Mouse (Mus musculus): ENCODE measurements around the gene Abcc2. TPM values are rescaled to one million over a fixed set of nuclear protein-coding genes. Genes with fewer than 3 reads are reported as not detected.

Gene Abcc2
- 0.08 and 0.33 TPM in 2 replicates for polyA plus RNA-seq (2016; fragmentation: Nextera tagmentation; extraction: Ambion mirVana)

- Histone ChIP-seq H3K27ac (no peak within 1 kb of the TSS), H3K4me2 (replicated peaks) (no peak within 1 kb of the TSS), H3K4me3 (no peak within 1 kb of the TSS), H3K27me3 (no peaks in the 10 kb centered on the region), H3K4me1 (no peaks in the 10 kb centered on the region), H3K36me3 (no peaks in the 10 kb centered on the region), H3K9me3 (no peaks in the 10 kb centered on the region), H3K9ac (no peak within 1 kb of the TSS)
- 77% methylated on average over 3 of the region's 3 CpGs for WGBS
- no peak for ATAC-seq (ENCODE audit: insufficient number of reproducible peaks, insufficient read depth, low FRiP score, low TSS enrichment)
These were observed at the start of gene Abcc2 for GRCm38 (mm10) chr19:43781980-43782379. TSS of gene Abcc2 (plus strand) at chr19:43782192.

DNA sequence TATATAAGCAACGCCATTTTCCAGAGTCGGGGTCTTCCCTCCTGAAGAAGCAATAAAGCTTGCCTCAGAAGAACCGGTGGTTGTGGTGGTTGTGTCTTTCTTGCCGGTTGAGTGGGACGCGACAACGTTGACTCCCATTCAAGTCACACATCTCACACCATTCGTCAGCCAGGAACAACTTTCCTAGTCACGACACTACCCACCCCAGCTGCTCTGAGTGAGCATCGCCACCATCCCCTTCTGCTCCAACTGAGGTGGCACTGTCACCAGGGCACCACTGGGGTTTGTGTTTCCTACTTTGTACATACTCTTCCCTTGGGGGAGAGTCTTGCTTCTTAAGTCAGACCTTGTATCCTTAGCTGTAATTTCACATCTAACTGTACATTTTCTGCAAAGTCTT lies 43.6 kb upstream of the Abcc2 start:
- 97% methylated on average over 10 of the region's 10 CpGs for WGBS
- peaks cover 77% of the 10 kb centered on the region for H3K36me3 ChIP-seq

DNA sequence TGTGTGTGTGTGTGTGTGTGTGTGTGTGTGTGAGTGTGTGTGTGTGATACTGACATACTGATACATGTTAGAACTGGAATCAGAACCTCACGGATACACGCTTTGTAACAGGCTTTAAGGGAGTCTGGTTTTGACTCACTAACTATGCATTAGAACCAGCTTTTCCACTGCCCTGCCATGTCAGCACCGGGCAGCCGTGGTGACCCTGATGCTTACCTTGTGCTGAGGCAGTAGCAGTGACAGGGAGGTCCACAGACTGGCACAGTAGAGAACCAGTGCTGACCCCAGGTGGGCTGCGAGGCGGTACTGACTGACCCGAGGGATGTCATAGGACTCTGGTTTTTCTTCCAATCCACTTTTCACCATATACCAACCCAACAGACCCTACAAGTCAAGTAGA lies 38.6 kb upstream of the Abcc2 start:
- ATAC-seq (ENCODE audit: insufficient number of reproducible peaks, insufficient read depth, low FRiP score, low TSS enrichment): no peak
- Histone ChIP-seq H3K27ac (no peak overlapping the region), H3K36me3 (peaks cover 70% of the 10 kb centered on the region), H3K9me3 (no peaks in the 10 kb centered on the region), H3K4me1 (no peaks in the 10 kb centered on the region), H3K9ac (no peak overlapping the region), H3K4me2 (replicated peaks) (no peak overlapping the region), H3K4me3 (no peak overlapping the region), H3K27me3 (no peaks in the 10 kb centered on the region)
- 95% methylated on average over 7 of the region's 7 CpGs for WGBS

More for the DNA sequence above, 43.6 kb upstream of the Abcc2 start:
- Histone ChIP-seq H3K9ac (no peak overlapping the region), H3K9me3 (no peaks in the 10 kb centered on the region), H3K4me2 (replicated peaks) (no peak overlapping the region), H3K27ac (no peak overlapping the region), H3K4me3 (no peak overlapping the region), H3K4me1 (no peaks in the 10 kb centered on the region), H3K27me3 (no peaks in the 10 kb centered on the region)
- no peak for ATAC-seq (ENCODE audit: insufficient number of reproducible peaks, insufficient read depth, low FRiP score, low TSS enrichment)

- peaks cover 65% of the 10 kb centered on the region for H3K36me3 ChIP-seq
- no peak overlapping the region for H3K4me2 ChIP-seq (replicated peaks)
- WGBS: 88% methylated on average over 3 of the region's 3 CpGs
- no peak overlapping the region for H3K9ac ChIP-seq
- ATAC-seq (ENCODE audit: insufficient number of reproducible peaks, insufficient read depth, low FRiP score, low TSS enrichment): no peak
- H3K4me1 ChIP-seq: no peaks in the 10 kb centered on the region
- H3K9me3 ChIP-seq: no peaks in the 10 kb centered on the region
- no peak overlapping the region for H3K27ac ChIP-seq
- H3K27me3 ChIP-seq: no peaks in the 10 kb centered on the region
- H3K4me3 ChIP-seq: no peak overlapping the region
These were observed 36.3 kb upstream of the Abcc2 start for GRCm38 (mm10) chr19:43745740-43746139.

GRCm38 (mm10) chr19:43747877-43748276 lies 34.1 kb upstream of the Abcc2 start:
- no peak for ATAC-seq (ENCODE audit: insufficient number of reproducible peaks, insufficient read depth, low FRiP score, low TSS enrichment)
- no peak overlapping the region for H3K4me3 ChIP-seq
- no peak overlapping the region for H3K27ac ChIP-seq
- H3K36me3 ChIP-seq: peaks cover 51% of the 10 kb centered on the region
- H3K9ac ChIP-seq: no peak overlapping the region
- H3K9me3 ChIP-seq: no peaks in the 10 kb centered on the region
- no peak overlapping the region for H3K4me2 ChIP-seq (replicated peaks)
- H3K27me3 ChIP-seq: no peaks in the 10 kb centered on the region
- WGBS: 91% methylated on average over 4 of the region's 4 CpGs
- no peaks in the 10 kb centered on the region for H3K4me1 ChIP-seq

DNA sequence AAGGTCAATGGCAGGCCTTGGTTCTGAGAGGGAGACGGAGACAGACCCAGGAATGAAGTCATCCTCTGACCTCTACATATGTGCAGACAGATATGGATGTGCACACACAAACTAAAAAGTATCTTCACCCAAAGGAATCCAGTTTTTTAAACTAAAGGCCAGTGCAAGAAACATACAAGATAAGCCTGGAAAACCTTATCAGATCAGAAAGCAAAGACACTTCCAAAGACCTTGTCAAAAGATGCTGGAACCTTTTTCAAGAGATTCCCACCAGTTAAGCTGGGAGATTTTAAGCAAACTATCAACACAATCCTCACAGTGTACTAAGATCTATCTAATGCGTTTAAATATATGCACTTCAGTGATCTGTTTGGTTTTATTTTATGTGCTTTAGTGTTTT lies 32.0 kb upstream of the Abcc2 start:
- Histone ChIP-seq H3K36me3 (peaks cover 43% of the 10 kb centered on the region), H3K4me3 (no peak overlapping the region), H3K9me3 (no peaks in the 10 kb centered on the region), H3K4me1 (no peaks in the 10 kb centered on the region), H3K9ac (no peak overlapping the region), H3K4me2 (replicated peaks) (no peak overlapping the region), H3K27ac (no peak overlapping the region), H3K27me3 (no peaks in the 10 kb centered on the region)
- no peak for ATAC-seq (ENCODE audit: insufficient number of reproducible peaks, insufficient read depth, low FRiP score, low TSS enrichment)
- WGBS: 94% methylated on average over 2 of the region's 2 CpGs

- H3K9me3 ChIP-seq: no peaks in the 10 kb centered on the region
- peaks cover 23% of the 10 kb centered on the region for H3K36me3 ChIP-seq
- H3K4me3 ChIP-seq: peak within 1 kb of the TSS; percentile 63
- H3K27me3 ChIP-seq: no peaks in the 10 kb centered on the region
- H3K4me1 ChIP-seq: no peaks in the 10 kb centered on the region
- peak within 1 kb of the TSS; percentile 75 for H3K9ac ChIP-seq
- under 1% methylated on average over 62 of the region's 62 CpGs for WGBS
- peak within 1 kb of the TSS; percentile 95 for H3K27ac ChIP-seq
- peak; percentile 82 for ATAC-seq (ENCODE audit: insufficient number of reproducible peaks, insufficient read depth, low FRiP score, low TSS enrichment)
- H3K4me2 ChIP-seq (replicated peaks): peak within 1 kb of the TSS; percentile 57
These were observed 29.3 kb upstream of the Abcc2 start, which contains the start of the genes Cutc and Cox15 for GRCm38 (mm10) chr19:43752489-43753225. TSS of gene Cutc (plus strand) at chr19:43752996. TSS of gene Cox15 (minus strand) at chr19:43753000.

GRCm38 (mm10) chr19:43753226-43753835 lies 28.7 kb upstream of the Abcc2 start:
- peaks cover 16% of the 10 kb centered on the region for H3K36me3 ChIP-seq
- no peaks in the 10 kb centered on the region for H3K27me3 ChIP-seq
- H3K27ac ChIP-seq: peak overlapping the region; percentile 95
- peak overlapping the region; percentile 75 for H3K9ac ChIP-seq
- ATAC-seq (ENCODE audit: insufficient number of reproducible peaks, insufficient read depth, low FRiP score, low TSS enrichment): peak; percentile 82
- 1% methylated on average over 24 of the region's 24 CpGs for WGBS
- peak overlapping the region; percentile 57 for H3K4me2 ChIP-seq (replicated peaks)
- H3K4me3 ChIP-seq: peak overlapping the region; percentile 63
- H3K4me1 ChIP-seq: no peaks in the 10 kb centered on the region
- H3K9me3 ChIP-seq: no peaks in the 10 kb centered on the region

DNA sequence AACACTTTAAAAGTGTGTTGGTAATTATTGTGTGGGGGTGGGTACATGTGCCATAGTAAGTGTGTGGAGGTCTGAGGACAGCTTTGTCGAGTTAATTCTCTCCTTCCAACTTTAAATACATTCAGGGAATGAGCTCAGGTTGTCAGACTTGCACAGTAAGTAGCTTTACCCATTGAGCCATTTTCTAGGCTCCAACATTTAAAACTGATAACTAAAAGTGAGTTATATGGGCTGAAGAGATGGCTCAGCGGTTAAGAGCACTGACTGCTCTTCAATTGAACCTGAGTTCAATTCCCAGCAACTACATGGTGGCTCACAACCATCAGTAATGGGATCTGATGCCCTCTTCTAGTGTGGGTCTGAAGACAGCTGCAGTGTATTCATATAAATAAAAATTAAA lies 27.8 kb upstream of the Abcc2 start:
- no peak overlapping the region for H3K4me3 ChIP-seq
- no peaks in the 10 kb centered on the region for H3K4me1 ChIP-seq
- H3K36me3 ChIP-seq: peaks cover 7% of the 10 kb centered on the region; the same call in 1 of the 2 replicates
- no peaks in the 10 kb centered on the region for H3K9me3 ChIP-seq
- ATAC-seq (ENCODE audit: insufficient number of reproducible peaks, insufficient read depth, low FRiP score, low TSS enrichment): no peak
- no peak overlapping the region for H3K4me2 ChIP-seq (replicated peaks)
- H3K27me3 ChIP-seq: no peaks in the 10 kb centered on the region
- no peak overlapping the region for H3K27ac ChIP-seq
- H3K9ac ChIP-seq: no peak overlapping the region
- WGBS: 77% methylated on average over 2 of the region's 2 CpGs

DNA sequence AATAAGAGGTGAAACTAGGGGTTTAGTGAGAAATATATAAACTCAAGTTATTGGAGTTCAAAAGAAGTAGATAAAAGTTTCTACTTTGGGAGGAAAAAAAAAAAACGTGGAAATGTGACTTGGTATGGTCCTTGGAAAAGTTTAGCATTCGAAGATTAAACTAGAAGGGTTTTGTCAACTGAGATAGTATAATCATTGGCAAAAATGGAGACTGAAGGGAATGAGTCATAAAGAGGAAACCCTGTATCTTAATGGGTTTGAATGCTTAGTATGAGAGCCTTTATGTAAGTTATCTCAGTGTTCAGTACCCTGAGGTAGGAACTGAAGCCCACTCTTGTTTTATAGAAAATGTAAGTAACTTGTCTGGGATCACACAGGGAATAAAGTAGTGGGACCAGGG lies 27.1 kb upstream of the Abcc2 start:
- Histone ChIP-seq H3K27ac (no peak overlapping the region), H3K27me3 (no peaks in the 10 kb centered on the region), H3K9ac (no peak overlapping the region), H3K36me3 (peaks cover 7% of the 10 kb centered on the region; the same call in 1 of the 2 replicates), H3K4me2 (replicated peaks) (no peak overlapping the region), H3K9me3 (no peaks in the 10 kb centered on the region), H3K4me1 (no peaks in the 10 kb centered on the region), H3K4me3 (no peak overlapping the region)
- ATAC-seq (ENCODE audit: insufficient number of reproducible peaks, insufficient read depth, low FRiP score, low TSS enrichment): no peak
- WGBS: 76% methylated on average over 2 of the region's 2 CpGs

DNA sequence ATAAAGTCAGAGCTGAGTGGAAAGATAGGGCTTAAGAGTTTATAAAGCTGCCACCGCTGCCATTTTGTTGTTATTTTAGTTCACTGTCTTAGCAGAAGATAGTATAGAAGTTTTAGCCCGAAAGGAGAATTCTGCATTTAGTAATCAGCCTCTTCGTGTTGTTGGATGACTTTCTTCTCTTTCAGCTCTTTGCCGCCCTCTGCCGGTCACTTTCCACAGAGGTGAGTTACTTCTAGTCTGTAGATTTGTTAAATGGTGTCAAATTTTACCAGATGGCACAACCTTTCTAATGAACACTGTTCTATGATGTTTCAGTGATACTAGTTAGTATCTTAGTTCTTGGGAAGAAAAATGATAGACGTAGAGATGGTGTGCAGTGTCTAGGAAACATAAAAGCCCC lies 21.5 kb upstream of the Abcc2 start:
- H3K4me2 ChIP-seq (replicated peaks): no peak overlapping the region
- H3K4me1 ChIP-seq: no peaks in the 10 kb centered on the region
- H3K4me3 ChIP-seq: no peak overlapping the region
- no peak for ATAC-seq (ENCODE audit: insufficient number of reproducible peaks, insufficient read depth, low FRiP score, low TSS enrichment)
- H3K36me3 ChIP-seq: no peaks in the 10 kb centered on the region
- H3K9ac ChIP-seq: no peak overlapping the region
- no peaks in the 10 kb centered on the region for H3K9me3 ChIP-seq
- no peaks in the 10 kb centered on the region for H3K27me3 ChIP-seq
- H3K27ac ChIP-seq: no peak overlapping the region
- 22% methylated on average over 6 of the region's 6 CpGs for whole genome bisulfite sequencing

DNA sequence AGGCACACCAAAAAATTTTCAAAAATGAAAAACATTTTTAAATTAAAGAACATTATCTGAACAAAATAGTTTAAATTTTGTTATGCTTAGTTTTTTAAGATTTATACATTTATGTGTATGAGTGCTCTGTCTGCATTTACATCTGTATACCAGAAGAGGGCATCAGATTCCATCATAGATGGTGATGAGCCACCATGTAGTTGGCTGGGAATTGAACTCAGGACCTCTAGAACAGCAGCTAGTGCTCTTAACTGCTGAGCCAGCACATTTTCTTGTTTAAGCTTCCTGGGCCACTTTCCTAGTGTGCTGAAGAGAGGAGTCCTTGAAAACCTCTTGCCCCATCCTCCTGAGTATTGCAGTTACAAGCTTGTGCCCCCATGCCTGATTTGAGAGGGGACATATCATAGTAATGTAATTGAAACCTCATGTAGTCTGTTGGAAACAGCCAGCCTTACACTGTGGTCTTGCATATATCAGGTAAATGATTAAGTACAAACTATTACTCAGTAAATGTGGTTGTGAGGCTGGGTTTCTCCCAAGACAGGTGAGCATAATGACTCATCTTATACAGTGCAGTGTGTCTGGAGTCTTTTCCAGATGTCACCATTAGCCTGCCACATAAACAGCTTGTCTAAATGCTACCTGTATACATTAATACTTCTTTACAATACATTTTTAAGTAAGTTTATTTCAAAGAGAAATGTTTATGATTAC lies 20.3 kb upstream of the Abcc2 start:
- Histone ChIP-seq H3K27ac (no peak overlapping the region), H3K4me1 (no peaks in the 10 kb centered on the region), H3K9ac (no peak overlapping the region), H3K4me2 (replicated peaks) (no peak overlapping the region), H3K4me3 (no peak overlapping the region), H3K9me3 (no peaks in the 10 kb centered on the region), H3K27me3 (no peaks in the 10 kb centered on the region), H3K36me3 (no peaks in the 10 kb centered on the region)
- ATAC-seq (ENCODE audit: insufficient number of reproducible peaks, insufficient read depth, low FRiP score, low TSS enrichment): no peak

Measured in embryonic facial prominence, embryonic 12.5 days (tissue).